Mouse (Mus musculus): ENCODE results near the gene Dusp10. TPM values are rescaled to one million over a fixed set of nuclear protein-coding genes. Genes with fewer than 3 reads are reported as not detected.

Dusp10 gene
- polyA plus RNA-seq, 1 experiment from 2014 or later, result 4.2 TPM

DNA sequence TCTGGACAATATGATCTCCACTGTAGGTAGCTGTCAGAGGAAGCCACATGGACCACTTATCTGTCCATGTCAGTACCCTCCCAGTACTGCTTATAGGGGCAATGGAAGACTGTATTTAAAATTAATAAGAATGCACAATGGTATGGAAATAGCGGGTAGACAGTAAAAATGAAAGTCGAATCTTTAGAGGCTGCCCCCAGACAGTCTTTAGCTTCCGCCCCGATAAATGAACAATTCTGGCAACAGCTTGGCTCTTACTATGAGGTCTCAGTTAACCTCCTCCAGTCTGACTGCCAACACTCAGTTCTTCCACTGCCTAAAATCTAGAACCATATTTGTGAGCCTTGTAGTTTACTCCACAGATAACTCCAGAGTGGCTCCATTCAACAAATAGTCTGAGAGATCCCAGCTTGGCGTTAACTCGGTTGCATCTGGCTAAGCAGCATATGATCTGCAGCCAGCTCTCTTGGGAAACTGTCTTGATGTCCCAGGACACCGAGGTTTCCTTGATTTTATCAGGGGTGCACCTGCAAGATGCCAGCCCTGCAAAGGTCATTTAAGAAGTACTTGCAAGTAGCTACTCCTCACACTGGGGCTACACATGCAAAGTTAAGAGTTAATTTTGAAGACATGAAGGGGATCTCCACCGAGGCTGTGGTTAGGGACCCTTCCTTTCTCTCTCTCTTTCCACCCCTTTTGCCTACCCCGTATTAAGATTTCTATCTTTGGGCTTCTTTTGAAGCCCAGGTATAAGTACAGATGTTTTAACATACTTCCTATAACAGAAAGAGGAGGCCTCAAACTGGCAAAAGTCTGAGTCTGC is 88.0 kb downstream of the Dusp10 start:
- Histone ChIP-seq H3K4me1 (replicated peaks; ENCODE audit: control insufficient read depth, insufficient read depth, low read length) (no peaks in the 10 kb centered on the region), H3K4me2 (ENCODE audit: low read length) (no peak overlapping the region), H3K36me3 (ENCODE audit: control insufficient read depth, insufficient read depth) (no peaks in the 10 kb centered on the region), H3K27me3 (replicated peaks; ENCODE audit: control insufficient read depth, insufficient read depth, low read length) (no peaks in the 10 kb centered on the region), H3K4me3 (replicated peaks; ENCODE audit: low read length) (no peak overlapping the region), H3K27ac (ENCODE audit: low read length) (no peak overlapping the region), H3K9ac (replicated peaks; ENCODE audit: low read depth, low read length) (no peak overlapping the region), H3K9me3 (ENCODE audit: control insufficient read depth, low read length) (no peaks in the 10 kb centered on the region)
- ATAC-seq, result no peak
- 88% methylated on average over 9 of the region's 9 CpGs for WGBS

DNA sequence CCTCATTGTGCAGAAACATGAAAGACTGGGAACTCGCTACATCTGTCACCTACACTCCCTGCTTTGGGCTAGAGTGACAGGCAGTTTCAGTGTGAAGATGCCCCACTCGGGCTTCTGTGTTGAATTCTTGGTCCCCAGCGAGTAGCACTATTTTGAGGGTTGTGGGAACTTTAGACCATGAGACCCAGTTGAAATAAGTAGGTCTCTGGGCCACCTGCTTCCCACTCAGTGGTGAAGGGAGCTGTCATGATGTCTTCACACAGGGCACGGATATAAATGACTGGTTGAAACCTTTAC is 88.6 kb downstream of the Dusp10 start:
- no peaks in the 10 kb centered on the region for H3K4me1 ChIP-seq (replicated peaks; ENCODE audit: control insufficient read depth, insufficient read depth, low read length)
- H3K9me3 ChIP-seq (ENCODE audit: control insufficient read depth, low read length), result no peaks in the 10 kb centered on the region
- no peak overlapping the region for H3K4me3 ChIP-seq (replicated peaks; ENCODE audit: low read length)
- no peaks in the 10 kb centered on the region for H3K27me3 ChIP-seq (replicated peaks; ENCODE audit: control insufficient read depth, insufficient read depth, low read length)
- no peaks in the 10 kb centered on the region for H3K36me3 ChIP-seq (ENCODE audit: control insufficient read depth, insufficient read depth)
- no peak overlapping the region for H3K9ac ChIP-seq (replicated peaks; ENCODE audit: low read depth, low read length)
- no peak overlapping the region for H3K27ac ChIP-seq (ENCODE audit: low read length)
- ATAC-seq, result no peak
- WGBS, result 81% methylated on average over 4 of the region's 4 CpGs
- H3K4me2 ChIP-seq (ENCODE audit: low read length), result no peak overlapping the region

DNA sequence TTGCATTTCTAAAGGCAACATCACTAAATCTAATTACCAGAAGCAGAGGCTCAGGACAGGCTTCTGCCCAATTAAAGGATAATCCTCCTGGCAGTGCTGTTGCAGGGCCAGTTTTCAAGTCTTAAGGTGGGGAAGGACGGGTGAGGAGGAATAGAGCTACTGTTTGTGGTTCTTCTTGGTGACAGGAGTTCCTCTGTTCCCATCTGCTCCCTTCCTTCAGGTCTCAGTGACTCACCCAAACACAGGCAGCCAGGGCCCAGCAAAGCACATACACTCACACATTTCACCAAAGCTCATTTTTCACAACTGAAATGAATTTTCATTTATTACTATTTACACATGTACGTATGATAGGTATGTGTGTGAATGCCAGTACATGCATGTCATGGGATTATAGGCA is 93.7 kb downstream of the Dusp10 start:
- Histone ChIP-seq H3K27me3 (replicated peaks; ENCODE audit: control insufficient read depth, insufficient read depth, low read length) (no peaks in the 10 kb centered on the region), H3K4me1 (replicated peaks; ENCODE audit: control insufficient read depth, insufficient read depth, low read length) (no peaks in the 10 kb centered on the region), H3K4me2 (ENCODE audit: low read length) (no peak overlapping the region), H3K36me3 (ENCODE audit: control insufficient read depth, insufficient read depth) (no peaks in the 10 kb centered on the region), H3K9me3 (ENCODE audit: control insufficient read depth, low read length) (no peaks in the 10 kb centered on the region), H3K4me3 (replicated peaks; ENCODE audit: low read length) (no peak overlapping the region), H3K27ac (ENCODE audit: low read length) (no peak overlapping the region), H3K9ac (replicated peaks; ENCODE audit: low read depth, low read length) (no peak overlapping the region)
- WGBS, result 53% methylated on average over 2 of the region's 2 CpGs
- no peak for ATAC-seq

DNA sequence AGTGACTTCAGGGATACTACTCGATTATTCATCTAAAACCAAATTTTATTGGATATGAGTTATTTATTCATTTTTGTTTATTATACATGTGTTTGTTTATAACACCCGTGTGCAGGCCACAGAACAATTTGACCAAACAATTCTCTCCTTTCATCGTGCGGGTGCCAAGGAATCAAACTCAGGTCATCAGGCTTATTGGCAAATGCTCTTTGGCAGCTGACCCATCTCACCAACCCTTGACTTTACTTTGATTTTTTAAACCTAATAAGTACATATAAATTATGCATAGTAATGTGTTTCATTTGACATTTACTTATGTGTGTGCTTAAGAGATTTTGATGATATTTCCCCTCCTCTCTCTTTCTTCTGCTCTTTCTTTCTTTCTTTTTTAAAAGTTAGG is 94.3 kb downstream of the Dusp10 start:
- Histone ChIP-seq H3K27ac (ENCODE audit: low read length) (no peak overlapping the region), H3K4me2 (ENCODE audit: low read length) (no peak overlapping the region), H3K4me1 (replicated peaks; ENCODE audit: control insufficient read depth, insufficient read depth, low read length) (no peaks in the 10 kb centered on the region), H3K9me3 (ENCODE audit: control insufficient read depth, low read length) (no peaks in the 10 kb centered on the region), H3K9ac (replicated peaks; ENCODE audit: low read depth, low read length) (no peak overlapping the region), H3K4me3 (replicated peaks; ENCODE audit: low read length) (no peak overlapping the region), H3K27me3 (replicated peaks; ENCODE audit: control insufficient read depth, insufficient read depth, low read length) (no peaks in the 10 kb centered on the region), H3K36me3 (ENCODE audit: control insufficient read depth, insufficient read depth) (no peaks in the 10 kb centered on the region)
- no peak for ATAC-seq
- 92% methylated on average over 4 of the region's 4 CpGs for WGBS

DNA sequence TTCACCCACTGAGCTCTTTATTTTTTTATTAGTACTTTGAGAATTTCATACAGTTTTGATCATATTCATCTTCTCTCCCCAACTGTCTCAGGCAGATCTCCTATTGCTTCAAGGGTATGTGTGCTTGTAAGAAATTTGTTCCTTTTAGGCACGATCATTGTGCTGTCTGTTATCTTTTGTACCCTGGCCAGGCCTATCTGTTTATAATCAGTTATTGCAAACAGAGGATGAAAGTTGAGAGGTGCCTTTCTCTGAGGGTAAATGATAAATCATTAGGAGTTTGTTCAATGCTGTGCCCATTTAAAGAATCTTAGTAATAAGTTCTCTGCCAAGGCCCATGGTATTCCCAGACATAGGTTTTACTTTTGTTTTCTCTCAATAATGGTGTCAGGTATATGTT is 95.2 kb downstream of the Dusp10 start:
- H3K27ac ChIP-seq (ENCODE audit: low read length), result no peak overlapping the region
- no peaks in the 10 kb centered on the region for H3K36me3 ChIP-seq (ENCODE audit: control insufficient read depth, insufficient read depth)
- WGBS, result 85% methylated on average over 1 of the region's 1 CpGs
- H3K9me3 ChIP-seq (ENCODE audit: control insufficient read depth, low read length), result no peaks in the 10 kb centered on the region
- no peak overlapping the region for H3K4me2 ChIP-seq (ENCODE audit: low read length)
- H3K9ac ChIP-seq (replicated peaks; ENCODE audit: low read depth, low read length), result no peak overlapping the region
- H3K4me3 ChIP-seq (replicated peaks; ENCODE audit: low read length), result no peak overlapping the region
- H3K4me1 ChIP-seq (replicated peaks; ENCODE audit: control insufficient read depth, insufficient read depth, low read length), result no peaks in the 10 kb centered on the region
- H3K27me3 ChIP-seq (replicated peaks; ENCODE audit: control insufficient read depth, insufficient read depth, low read length), result no peaks in the 10 kb centered on the region
- no peak for ATAC-seq

DNA sequence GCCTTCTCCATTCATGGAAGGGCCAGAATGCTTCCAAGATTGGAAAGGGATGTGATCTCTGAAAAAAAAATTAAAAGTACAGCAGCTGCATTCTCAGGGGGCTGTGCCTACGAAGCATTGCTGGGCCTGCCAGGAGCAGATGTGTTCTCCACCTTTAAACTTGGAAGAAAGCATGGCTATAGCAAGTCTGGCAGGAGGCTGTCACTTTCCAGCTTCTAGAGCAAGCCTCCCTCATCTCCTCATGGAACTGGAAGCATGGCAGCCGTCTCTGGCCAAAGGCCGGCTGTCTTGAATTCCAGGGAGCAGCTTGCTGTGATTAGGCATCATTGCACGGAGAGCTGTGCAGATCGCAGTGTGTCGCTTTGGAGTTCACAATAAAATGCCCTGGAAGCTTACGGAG is 104.5 kb downstream of the Dusp10 start:
- H3K9me3 ChIP-seq (ENCODE audit: control insufficient read depth, low read length), result no peaks in the 10 kb centered on the region
- H3K4me2 ChIP-seq (ENCODE audit: low read length), result no peak overlapping the region
- no peaks in the 10 kb centered on the region for H3K36me3 ChIP-seq (ENCODE audit: control insufficient read depth, insufficient read depth)
- no peak overlapping the region for H3K27ac ChIP-seq (ENCODE audit: low read length)
- no peak for ATAC-seq
- no peak overlapping the region for H3K4me3 ChIP-seq (replicated peaks; ENCODE audit: low read length)
- no peaks in the 10 kb centered on the region for H3K4me1 ChIP-seq (replicated peaks; ENCODE audit: control insufficient read depth, insufficient read depth, low read length)
- no peaks in the 10 kb centered on the region for H3K27me3 ChIP-seq (replicated peaks; ENCODE audit: control insufficient read depth, insufficient read depth, low read length)
- 84% methylated on average over 7 of the region's 7 CpGs for WGBS
- no peak overlapping the region for H3K9ac ChIP-seq (replicated peaks; ENCODE audit: low read depth, low read length)

DNA sequence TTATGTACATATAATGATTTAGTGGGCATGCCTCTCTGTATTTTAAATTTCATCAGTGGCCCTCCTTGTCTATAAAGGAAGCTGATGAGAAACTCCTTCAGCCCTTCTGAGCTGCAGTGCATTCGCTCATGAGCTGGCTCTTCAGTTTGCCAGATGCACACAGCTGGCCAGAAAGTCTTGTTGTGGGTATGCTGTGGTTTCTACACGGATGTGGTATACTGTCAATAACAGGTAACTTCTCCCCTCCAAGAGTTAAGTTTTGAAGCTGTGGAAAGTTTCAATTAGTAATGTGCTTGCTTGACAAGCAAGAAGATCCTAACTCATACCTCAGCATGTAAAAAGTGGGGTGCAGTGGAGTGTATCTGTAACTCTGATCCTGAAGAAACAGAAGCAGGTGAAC is 104.9 kb downstream of the Dusp10 start:
- H3K9me3 ChIP-seq (ENCODE audit: control insufficient read depth, low read length), result no peaks in the 10 kb centered on the region
- H3K27me3 ChIP-seq (replicated peaks; ENCODE audit: control insufficient read depth, insufficient read depth, low read length), result no peaks in the 10 kb centered on the region
- H3K36me3 ChIP-seq (ENCODE audit: control insufficient read depth, insufficient read depth), result no peaks in the 10 kb centered on the region
- no peak overlapping the region for H3K4me2 ChIP-seq (ENCODE audit: low read length)
- no peak for ATAC-seq
- no peak overlapping the region for H3K9ac ChIP-seq (replicated peaks; ENCODE audit: low read depth, low read length)
- H3K4me3 ChIP-seq (replicated peaks; ENCODE audit: low read length), result no peak overlapping the region
- no peak overlapping the region for H3K27ac ChIP-seq (ENCODE audit: low read length)
- no peaks in the 10 kb centered on the region for H3K4me1 ChIP-seq (replicated peaks; ENCODE audit: control insufficient read depth, insufficient read depth, low read length)
- 87% methylated on average over 2 of the region's 2 CpGs for WGBS

DNA sequence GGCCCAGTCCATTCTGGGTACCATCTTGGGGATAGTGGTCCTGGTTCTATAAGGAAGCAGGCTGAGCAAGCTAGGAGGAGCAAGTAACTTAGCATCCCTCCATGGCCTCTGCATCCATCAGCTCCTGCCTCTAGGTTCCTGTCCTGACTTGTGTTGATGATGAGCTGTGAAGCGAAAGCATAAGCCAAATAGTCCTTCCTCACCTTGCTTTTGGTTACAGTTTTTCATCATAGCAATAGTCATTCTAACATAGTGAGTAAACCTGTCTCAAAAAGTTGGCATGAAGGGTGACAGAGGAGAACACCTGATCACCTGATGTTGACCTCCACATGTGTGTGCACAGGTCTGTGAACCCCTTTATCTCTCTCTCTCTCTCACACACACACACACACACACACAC is 105.5 kb downstream of the Dusp10 start:
- Histone ChIP-seq H3K27me3 (replicated peaks; ENCODE audit: control insufficient read depth, insufficient read depth, low read length) (no peaks in the 10 kb centered on the region), H3K4me3 (replicated peaks; ENCODE audit: low read length) (no peak overlapping the region), H3K36me3 (ENCODE audit: control insufficient read depth, insufficient read depth) (no peaks in the 10 kb centered on the region), H3K9ac (replicated peaks; ENCODE audit: low read depth, low read length) (no peak overlapping the region), H3K4me1 (replicated peaks; ENCODE audit: control insufficient read depth, insufficient read depth, low read length) (no peaks in the 10 kb centered on the region), H3K27ac (ENCODE audit: low read length) (no peak overlapping the region), H3K4me2 (ENCODE audit: low read length) (no peak overlapping the region), H3K9me3 (ENCODE audit: control insufficient read depth, low read length) (no peaks in the 10 kb centered on the region)
- WGBS, result 100% methylated on average over 1 of the region's 1 CpGs
- no peak for ATAC-seq

Data from forebrain, embryonic 16.5 days (tissue).